Mouse (Mus musculus): ENCODE results near the gene Olfr553.

- TF ChIP-seq GATA1 (IDR thresholded peaks at IDR 0.05; ENCODE audit: low read length): no peak
- no peak for TF ChIP-seq TAL1 (IDR thresholded peaks at IDR 0.05; ENCODE audit: low read length)
Measured at GRCm38 (mm10) chr7:102591786-102592185, 26.2 kb downstream of the Olfr553 start, which contains the start of gene Olfr551.
